Mouse (Mus musculus): ENCODE data around the gene Srrd. TPM values are rescaled to one million over a fixed set of nuclear protein-coding genes. Genes with fewer than 3 reads are reported as not detected.

The Srrd gene
- polyA plus RNA-seq, 1 experiment, result 107 TPM

DNA sequence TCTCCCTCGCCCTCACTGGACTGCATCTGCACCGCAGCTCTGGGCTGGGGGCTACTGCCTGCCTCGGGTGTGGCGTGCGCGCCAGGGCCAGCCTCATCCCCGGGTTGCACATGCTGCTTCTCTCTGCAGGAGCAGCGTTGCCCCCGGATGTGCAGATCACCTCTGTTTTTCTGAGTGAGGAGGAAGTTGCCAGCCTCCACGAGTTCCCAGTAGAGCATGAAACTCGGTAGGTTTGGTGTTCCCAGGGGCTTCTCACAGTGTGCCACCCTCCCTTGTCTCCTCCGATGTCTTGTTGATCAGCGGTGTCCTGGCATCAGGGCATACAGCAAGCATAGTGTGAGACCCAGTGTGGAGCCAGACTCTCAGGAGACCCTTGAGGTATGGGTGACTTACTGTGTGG, 26.5 kb upstream of the Srrd start:
- Histone ChIP-seq H3K27me3 (ENCODE audit: control insufficient read depth, insufficient read depth, low read length) (no peaks in the 10 kb centered on the region), H3K27ac (ENCODE audit: control insufficient read depth, insufficient read depth, low read depth, low read length) (no peak overlapping the region), H3K4me1 (ENCODE audit: control insufficient read depth, insufficient read depth, low read length) (peaks cover 2% of the 10 kb centered on the region; the same call in 1 of the 2 replicates), H3K36me3 (ENCODE audit: control insufficient read depth, insufficient read depth, low read length) (no peaks in the 10 kb centered on the region), H3K4me3 (ENCODE audit: control insufficient read depth, low read depth, low read length) (no peak overlapping the region)
- TF ChIP-seq POLR2A (IDR thresholded peaks at IDR 0.05; ENCODE audit: control insufficient read depth, low read depth, low read length) (no peak), CTCF (IDR thresholded peaks at IDR 0.05; ENCODE audit: control insufficient read depth, insufficient read depth, insufficient replicate concordance, low read depth, low read length) (no peak)

DNA sequence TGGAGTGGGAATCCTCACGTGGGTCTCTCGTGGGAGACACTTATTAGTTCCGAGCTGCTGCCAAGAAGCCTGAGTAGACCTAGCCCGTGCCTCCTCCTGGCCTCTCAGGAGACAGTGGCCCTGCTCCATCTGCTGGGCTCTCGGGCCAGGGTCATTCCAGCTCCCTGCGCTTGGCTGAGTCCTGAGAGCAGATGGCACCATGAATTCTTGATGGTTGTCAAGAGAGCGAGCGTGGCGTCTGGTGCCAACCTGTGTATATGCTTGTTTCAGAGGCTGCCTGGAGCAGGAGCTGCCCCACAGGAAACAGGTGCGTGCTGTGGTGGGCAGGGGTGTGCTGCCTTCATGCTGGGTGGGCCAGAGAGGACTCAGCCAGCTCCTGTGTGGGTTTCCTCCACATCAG, 25.8 kb upstream of the Srrd start:
- no peaks in the 10 kb centered on the region for H3K36me3 ChIP-seq (ENCODE audit: control insufficient read depth, insufficient read depth, low read length)
- H3K4me3 ChIP-seq (ENCODE audit: control insufficient read depth, low read depth, low read length), result no peak overlapping the region
- TF ChIP-seq CTCF (IDR thresholded peaks at IDR 0.05; ENCODE audit: control insufficient read depth, insufficient read depth, insufficient replicate concordance, low read depth, low read length) (no peak), POLR2A (IDR thresholded peaks at IDR 0.05; ENCODE audit: control insufficient read depth, low read depth, low read length) (no peak)
- no peaks in the 10 kb centered on the region for H3K27me3 ChIP-seq (ENCODE audit: control insufficient read depth, insufficient read depth, low read length)
- no peak overlapping the region for H3K27ac ChIP-seq (ENCODE audit: control insufficient read depth, insufficient read depth, low read depth, low read length)
- H3K4me1 ChIP-seq (ENCODE audit: control insufficient read depth, insufficient read depth, low read length), result peaks cover 2% of the 10 kb centered on the region; the same call in 1 of the 2 replicates

DNA sequence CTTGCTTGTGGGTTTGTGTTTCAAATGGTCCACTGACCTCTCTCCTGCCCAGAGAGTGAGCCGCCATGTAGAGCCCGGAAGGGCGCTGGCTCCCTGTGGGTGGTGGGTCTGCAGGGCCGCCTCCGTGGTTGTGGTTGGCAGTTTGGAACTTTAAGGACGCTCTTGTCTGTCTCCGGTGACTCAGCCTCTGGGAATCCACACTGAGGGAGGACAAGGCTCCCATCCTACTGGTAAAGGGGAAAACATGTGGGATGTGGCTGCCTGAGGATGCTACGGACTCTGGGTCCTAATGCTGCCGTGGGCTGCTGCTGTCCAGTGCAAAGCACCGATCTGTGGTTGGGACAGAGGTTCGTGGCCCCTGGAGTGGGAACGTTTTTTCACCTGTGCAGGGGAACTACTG, 25.1 kb upstream of the Srrd start:
- H3K4me1 ChIP-seq (ENCODE audit: control insufficient read depth, insufficient read depth, low read length), result peaks cover 2% of the 10 kb centered on the region; the same call in 1 of the 2 replicates
- no peak for TF ChIP-seq POLR2A (IDR thresholded peaks at IDR 0.05; ENCODE audit: control insufficient read depth, low read depth, low read length)
- TF ChIP-seq CTCF (IDR thresholded peaks at IDR 0.05; ENCODE audit: control insufficient read depth, insufficient read depth, insufficient replicate concordance, low read depth, low read length), result no peak
- H3K36me3 ChIP-seq (ENCODE audit: control insufficient read depth, insufficient read depth, low read length), result no peaks in the 10 kb centered on the region
- H3K27ac ChIP-seq (ENCODE audit: control insufficient read depth, insufficient read depth, low read depth, low read length), result no peak overlapping the region
- no peak overlapping the region for H3K4me3 ChIP-seq (ENCODE audit: control insufficient read depth, low read depth, low read length)
- H3K27me3 ChIP-seq (ENCODE audit: control insufficient read depth, insufficient read depth, low read length), result no peaks in the 10 kb centered on the region

DNA sequence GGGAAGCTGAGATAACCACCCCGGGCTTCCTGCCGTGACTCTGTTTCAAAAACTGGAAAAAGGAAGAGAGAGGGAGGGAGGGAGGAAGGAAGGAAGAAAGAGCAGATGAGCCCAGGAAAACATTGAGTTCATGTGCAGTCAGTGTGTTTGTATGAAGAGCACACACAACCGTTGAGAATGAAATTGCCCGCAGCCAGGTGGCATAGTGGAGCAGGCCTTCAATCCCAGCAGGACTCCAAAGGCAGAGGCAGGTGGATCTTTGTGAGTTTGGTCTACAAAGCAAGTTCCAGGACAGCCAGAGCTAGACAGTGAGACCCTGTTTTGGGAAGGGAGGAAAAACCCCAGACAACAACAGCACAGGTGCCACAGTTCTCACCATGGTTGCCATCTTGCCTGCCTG, 24.5 kb upstream of the Srrd start:
- no peak for TF ChIP-seq POLR2A (IDR thresholded peaks at IDR 0.05; ENCODE audit: control insufficient read depth, low read depth, low read length)
- TF ChIP-seq CTCF (IDR thresholded peaks at IDR 0.05; ENCODE audit: control insufficient read depth, insufficient read depth, insufficient replicate concordance, low read depth, low read length), result no peak
- H3K27ac ChIP-seq (ENCODE audit: control insufficient read depth, insufficient read depth, low read depth, low read length), result no peak overlapping the region
- peaks cover 2% of the 10 kb centered on the region; the same call in 1 of the 2 replicates for H3K4me1 ChIP-seq (ENCODE audit: control insufficient read depth, insufficient read depth, low read length)
- no peak overlapping the region for H3K4me3 ChIP-seq (ENCODE audit: control insufficient read depth, low read depth, low read length)
- H3K27me3 ChIP-seq (ENCODE audit: control insufficient read depth, insufficient read depth, low read length), result no peaks in the 10 kb centered on the region
- H3K36me3 ChIP-seq (ENCODE audit: control insufficient read depth, insufficient read depth, low read length), result no peaks in the 10 kb centered on the region

DNA sequence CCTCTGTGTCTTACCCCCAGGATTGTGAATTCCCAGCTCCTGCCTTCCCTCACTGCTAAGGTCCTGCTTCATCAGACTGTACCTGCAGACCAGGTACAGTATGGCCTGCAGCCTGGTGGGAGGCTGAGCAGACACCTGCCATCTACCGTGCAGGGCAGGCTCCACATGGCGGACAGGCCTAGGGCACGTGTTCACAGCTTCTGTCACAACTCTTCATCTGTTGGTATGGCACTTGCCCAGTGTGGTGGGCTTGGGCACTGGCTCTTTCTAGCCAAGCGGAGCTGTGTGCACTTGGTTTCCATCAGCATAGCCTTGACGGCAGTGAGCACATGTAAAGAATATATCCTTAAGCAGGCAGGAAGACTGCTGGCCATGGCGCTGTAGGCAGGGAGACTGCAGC, 24.0 kb upstream of the Srrd start:
- no peak overlapping the region for H3K27ac ChIP-seq (ENCODE audit: control insufficient read depth, insufficient read depth, low read depth, low read length)
- no peaks in the 10 kb centered on the region for H3K36me3 ChIP-seq (ENCODE audit: control insufficient read depth, insufficient read depth, low read length)
- TF ChIP-seq CTCF (IDR thresholded peaks at IDR 0.05; ENCODE audit: control insufficient read depth, insufficient read depth, insufficient replicate concordance, low read depth, low read length) (no peak), POLR2A (IDR thresholded peaks at IDR 0.05; ENCODE audit: control insufficient read depth, low read depth, low read length) (no peak)
- peaks cover 2% of the 10 kb centered on the region; the same call in 1 of the 2 replicates for H3K4me1 ChIP-seq (ENCODE audit: control insufficient read depth, insufficient read depth, low read length)
- no peak overlapping the region for H3K4me3 ChIP-seq (ENCODE audit: control insufficient read depth, low read depth, low read length)
- H3K27me3 ChIP-seq (ENCODE audit: control insufficient read depth, insufficient read depth, low read length), result no peaks in the 10 kb centered on the region

DNA sequence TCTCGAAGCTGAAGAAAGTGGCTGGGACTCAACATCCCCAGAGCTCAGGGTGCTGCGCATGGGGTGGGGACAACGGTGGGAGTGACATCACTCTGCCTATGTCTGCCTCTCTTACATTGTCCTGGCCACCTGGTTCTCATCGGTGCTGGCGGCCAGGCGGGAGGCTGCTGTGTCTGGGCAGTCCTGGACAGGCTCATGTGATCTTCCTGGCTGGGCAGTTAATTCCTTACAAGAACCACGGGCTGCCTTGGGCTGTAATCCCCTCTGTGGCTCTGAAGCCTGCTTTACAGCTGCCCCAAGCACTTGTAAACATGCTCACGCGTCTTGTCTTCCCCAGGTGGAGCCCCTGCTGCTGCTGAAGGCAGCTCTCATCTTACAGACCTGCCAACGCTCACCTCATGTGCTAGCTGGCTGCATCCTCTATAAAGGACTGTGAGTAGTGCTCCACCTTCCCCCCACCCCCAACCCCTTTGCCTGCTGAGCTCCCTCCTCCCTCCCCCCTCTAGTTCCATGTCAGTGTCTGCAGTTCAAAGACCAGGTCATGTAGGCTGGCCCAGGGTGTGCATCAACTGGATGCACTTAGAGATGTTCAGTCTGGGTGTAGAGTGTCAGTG, 21.5 kb upstream of the Srrd start:
- H3K27ac ChIP-seq (ENCODE audit: control insufficient read depth, insufficient read depth, low read depth, low read length), result no peak overlapping the region
- H3K36me3 ChIP-seq (ENCODE audit: control insufficient read depth, insufficient read depth, low read length), result no peaks in the 10 kb centered on the region
- H3K27me3 ChIP-seq (ENCODE audit: control insufficient read depth, insufficient read depth, low read length), result no peaks in the 10 kb centered on the region
- no peak for TF ChIP-seq POLR2A (IDR thresholded peaks at IDR 0.05; ENCODE audit: control insufficient read depth, low read depth, low read length)
- no peak for TF ChIP-seq CTCF (IDR thresholded peaks at IDR 0.05; ENCODE audit: control insufficient read depth, insufficient read depth, insufficient replicate concordance, low read depth, low read length)
- no peak overlapping the region for H3K4me3 ChIP-seq (ENCODE audit: control insufficient read depth, low read depth, low read length)
- H3K4me1 ChIP-seq (ENCODE audit: control insufficient read depth, insufficient read depth, low read length), result no peaks in the 10 kb centered on the region

DNA sequence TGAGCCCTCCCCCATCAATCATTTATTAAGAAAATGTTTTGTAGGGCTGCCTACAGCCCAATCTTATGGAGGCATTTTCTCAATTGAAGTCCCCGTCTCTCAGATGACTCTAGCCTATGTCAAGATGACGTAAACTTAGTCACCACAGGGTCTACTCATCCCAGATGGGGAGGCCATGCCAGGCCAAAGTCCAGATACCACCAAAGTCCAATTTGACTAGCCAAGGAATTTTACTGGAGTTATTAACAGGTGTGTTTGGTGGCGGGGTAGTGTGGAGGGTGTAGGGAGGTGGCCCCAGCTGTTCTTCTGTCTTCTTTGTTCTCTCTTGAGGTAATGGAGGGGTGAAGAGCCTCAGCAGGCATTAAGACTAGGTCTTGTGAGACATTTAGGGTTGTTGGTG, 17.2 kb upstream of the Srrd start:
- H3K4me3 ChIP-seq (ENCODE audit: control insufficient read depth, low read depth, low read length), result no peak overlapping the region
- TF ChIP-seq POLR2A (IDR thresholded peaks at IDR 0.05; ENCODE audit: control insufficient read depth, low read depth, low read length), result no peak
- TF ChIP-seq CTCF (IDR thresholded peaks at IDR 0.05; ENCODE audit: control insufficient read depth, insufficient read depth, insufficient replicate concordance, low read depth, low read length), result no peak
- no peak overlapping the region for H3K27ac ChIP-seq (ENCODE audit: control insufficient read depth, insufficient read depth, low read depth, low read length)
- peaks cover 9% of the 10 kb centered on the region for H3K4me1 ChIP-seq (ENCODE audit: control insufficient read depth, insufficient read depth, low read length)
- H3K27me3 ChIP-seq (ENCODE audit: control insufficient read depth, insufficient read depth, low read length), result no peaks in the 10 kb centered on the region
- H3K36me3 ChIP-seq (ENCODE audit: control insufficient read depth, insufficient read depth, low read length), result no peaks in the 10 kb centered on the region

All from testis, adult 2 months (tissue).